Mouse (Mus musculus) E14TG2a.4 (cell line): Measurements from ENCODE around the gene Nol3.

ENCODE experiments used
- CTCF ChIP-seq: conservative IDR thresholded peaks from 2 replicates; pipeline ENCODE4 v1.5.1; 2014; ENCODE audit warnings: low read length
- POU5F1 ChIP-seq: IDR thresholded peaks from 2 replicates; pipeline ENCODE4 v1.6.1; 2014; ENCODE audit warnings: low read length, borderline replicate concordance

DNA sequence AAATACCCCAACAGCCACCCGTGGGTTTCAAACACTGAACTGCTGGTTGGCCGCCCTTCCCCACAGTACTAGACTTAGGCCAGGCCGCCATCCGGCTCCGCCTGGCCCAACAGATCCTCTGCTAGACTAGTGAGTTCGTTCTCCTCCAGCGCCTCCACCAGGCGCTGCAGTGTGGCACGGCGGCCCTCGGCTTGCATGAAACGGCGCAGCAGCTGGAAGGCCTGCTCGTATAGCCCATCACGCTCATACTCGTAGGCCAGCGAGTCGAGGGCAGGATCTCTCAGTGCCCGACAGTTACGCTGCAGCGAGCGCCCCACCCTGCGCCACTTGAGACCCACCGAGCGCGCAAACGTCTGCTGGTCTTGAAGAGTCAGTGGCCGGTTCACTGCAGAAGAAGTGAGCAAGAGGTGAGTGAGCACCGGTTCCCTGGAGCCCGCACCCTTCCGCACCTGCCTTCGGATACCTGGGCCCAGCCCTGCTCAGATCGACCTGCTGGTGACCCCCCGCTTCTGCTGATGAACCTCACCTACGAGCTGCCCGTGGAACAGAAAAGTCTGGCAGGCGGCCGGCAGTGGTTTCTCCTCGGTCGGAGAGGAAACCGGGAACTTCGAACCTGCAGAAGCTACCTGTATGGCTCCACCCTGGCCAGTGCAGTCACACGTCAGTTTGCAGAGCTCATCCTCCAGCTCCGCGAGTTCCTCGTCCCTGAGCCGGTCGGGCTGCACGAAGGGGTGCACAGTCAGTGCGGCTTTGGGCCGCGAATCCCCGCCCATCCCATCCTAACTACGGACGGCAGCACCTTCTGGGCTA, 16.8 kb upstream of the Nol3 start:
- TF ChIP-seq CTCF (no peak), POU5F1 (no peak)
